Mouse (Mus musculus) embryo, embryonic 10 days (tissue): Measurements from ENCODE around the gene Dnase1l2.
"Not testable (repeated sequence)": the region's sequence is repeated elsewhere in the genome, so short reads cannot be mapped to it uniquely, and the experiment has no call there.

Experiments used
- DNase-seq: peaks from one replicate; pipeline ENCODE4 v3.0.0-alpha.2; 2015; ENCODE audit warnings: low spot score

Dnase1l2 gene

GRCm38 (mm10) chr17:24472512-24472911 is 29.6 kb upstream of the Dnase1l2 start:
- DNase-seq: no peak

GRCm38 (mm10) chr17:24470701-24471527 is 28.0 kb upstream of the Dnase1l2 start:
- DNase-seq: peak; percentile 35

GRCm38 (mm10) chr17:24469910-24470602 is 27.2 kb upstream of the Dnase1l2 start, which contains the start of the genes E4f1 and Pgp:
Gene E4f1, minus strand, starts transcription at chr17:24470313.
Gene Pgp, plus strand, starts transcription at chr17:24470392.
- peak; percentile 99 for DNase-seq

GRCm38 (mm10) chr17:24469336-24469909 is 26.5 kb upstream of the Dnase1l2 start:
- no peak for DNase-seq

GRCm38 (mm10) chr17:24468636-24469246 is 25.8 kb upstream of the Dnase1l2 start:
- no peak for DNase-seq

- no peak for DNase-seq
Observed at GRCm38 (mm10) chr17:24463374-24464133, 20.6 kb upstream of the Dnase1l2 start.

GRCm38 (mm10) chr17:24462932-24463331 is 20.0 kb upstream of the Dnase1l2 start:
- no peak for DNase-seq

- DNase-seq: peak; percentile 55
Observed at GRCm38 (mm10) chr17:24461580-24461979, 18.7 kb upstream of the Dnase1l2 start.

- not testable (repeated sequence) for DNase-seq
Observed at GRCm38 (mm10) chr17:24455523-24456206, 12.8 kb upstream of the Dnase1l2 start.

GRCm38 (mm10) chr17:24454756-24455522 is 12.0 kb upstream of the Dnase1l2 start:
- DNase-seq: peak; percentile 100

GRCm38 (mm10) chr17:24454218-24454755 is 11.4 kb upstream of the Dnase1l2 start:
- DNase-seq: no peak

GRCm38 (mm10) chr17:24453372-24453771 is 10.5 kb upstream of the Dnase1l2 start:
- no peak for DNase-seq

GRCm38 (mm10) chr17:24451220-24451619 is 8.3 kb upstream of the Dnase1l2 start:
- DNase-seq: no peak

GRCm38 (mm10) chr17:24449507-24449906 is 6.6 kb upstream of the Dnase1l2 start:
- DNase-seq: no peak

- no peak for DNase-seq
Observed at GRCm38 (mm10) chr17:24446590-24446989, 3.7 kb upstream of the Dnase1l2 start.

- no peak for DNase-seq
Observed at GRCm38 (mm10) chr17:24443409-24443808, 504 bp upstream of the Dnase1l2 start.

- no peak for DNase-seq
Observed at GRCm38 (mm10) chr17:24442107-24442506, 798 bp downstream of the Dnase1l2 start.

GRCm38 (mm10) chr17:24441148-24441547 is 1.8 kb downstream of the Dnase1l2 start:
- DNase-seq: peak; percentile 21

- DNase-seq: no peak
Observed at GRCm38 (mm10) chr17:24440377-24440776, 2.5 kb downstream of the Dnase1l2 start.

GRCm38 (mm10) chr17:24437016-24437415 is 5.9 kb downstream of the Dnase1l2 start:
- DNase-seq: peak; percentile 28
